Mouse (Mus musculus): ENCODE data around the gene Nkapl. TPM values are rescaled to one million over a fixed set of nuclear protein-coding genes. Genes with fewer than 3 reads are reported as not detected.
A peak's percentile ranks its signal among the peaks of the same experiment; 100 is the strongest.
"Not testable (repeated sequence)": the region's sequence is repeated elsewhere in the genome, so short reads cannot be mapped to it uniquely, and the experiment has no call there.

Nkapl gene
- polyA plus RNA-seq, 1 experiment from 2014 or later, result 2.8 TPM

DNA sequence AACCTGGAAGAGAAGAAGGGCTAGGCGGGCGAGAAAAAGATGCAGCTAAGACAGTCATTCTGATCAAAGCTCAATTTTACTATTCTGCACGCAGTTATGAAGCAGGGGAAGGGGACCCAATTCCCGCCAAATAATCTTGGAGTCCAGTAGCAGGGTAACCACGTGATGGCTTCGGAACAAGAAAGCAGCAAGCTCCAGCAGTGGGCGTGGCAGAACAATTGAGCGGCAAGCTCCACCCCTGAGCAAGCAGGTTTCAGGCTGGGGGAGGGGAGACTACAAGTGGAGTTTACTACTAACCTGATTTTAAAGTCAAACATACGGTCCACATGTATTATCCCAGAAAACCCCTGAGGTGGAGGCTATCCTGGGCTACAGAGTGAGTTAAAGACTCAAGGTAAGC lies 5.8 kb downstream of the Nkapl start:
- 52% methylated on average over 9 of the region's 9 CpGs for WGBS
- not testable (repeated sequence) for H3K27ac ChIP-seq; H3K9me3 ChIP-seq; H3K4me3 ChIP-seq; ATAC-seq (ENCODE audit: insufficient number of reproducible peaks, insufficient read depth, low FRiP score, low TSS enrichment, low read depth); H3K9ac ChIP-seq; H3K4me1 ChIP-seq; H3K4me2 ChIP-seq; H3K36me3 ChIP-seq; H3K27me3 ChIP-seq

DNA sequence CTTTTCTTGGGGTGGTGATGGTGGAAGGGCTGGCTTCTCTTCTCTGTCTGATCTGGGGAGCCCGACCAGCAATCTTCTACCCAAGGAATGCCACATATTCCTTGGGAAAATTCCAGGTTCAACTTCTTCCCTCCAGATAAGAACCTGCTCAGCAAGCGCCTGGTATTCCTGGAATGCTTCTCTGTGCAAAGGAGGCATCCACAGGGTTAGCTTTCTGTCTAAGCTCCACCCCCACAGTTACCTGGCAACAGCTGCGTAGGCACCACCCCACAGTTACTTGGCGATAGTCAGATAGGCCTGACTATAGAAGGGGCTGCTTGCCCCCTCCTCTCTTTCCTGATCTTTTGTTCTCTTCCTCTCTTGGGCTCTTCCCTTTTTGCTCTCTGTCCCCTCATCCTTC lies 12.0 kb downstream of the Nkapl start:
- WGBS, result 12% methylated on average over 4 of the region's 4 CpGs

GRCm38 (mm10) chr13:21454133-21454532 lies 14.2 kb downstream of the Nkapl start:
- Histone ChIP-seq H3K9me3 (no peaks in the 10 kb centered on the region), H3K27me3 (peaks cover 9% of the 10 kb centered on the region; the same call in 1 of the 2 replicates), H3K36me3 (peaks cover 10% of the 10 kb centered on the region; the same call in 1 of the 2 replicates), H3K9ac (no peak overlapping the region), H3K4me2 (0 out of 2 replicates have a peak overlapping the region, but pooled peaks have one; percentile 77), H3K4me3 (no peak overlapping the region), H3K4me1 (peaks cover 11% of the 10 kb centered on the region; the same call in 1 of the 2 replicates), H3K27ac (no peak overlapping the region)
- ATAC-seq (ENCODE audit: insufficient number of reproducible peaks, insufficient read depth, low FRiP score, low TSS enrichment, low read depth), result no peak
- 88% methylated on average over 3 of the region's 3 CpGs for WGBS

More for the DNA sequence above, 12.0 kb downstream of the Nkapl start:
- Histone ChIP-seq H3K9me3 (no peaks in the 10 kb centered on the region), H3K36me3 (peaks cover 5% of the 10 kb centered on the region; the same call in 1 of the 2 replicates), H3K4me1 (peaks cover 11% of the 10 kb centered on the region; the same call in 1 of the 2 replicates), H3K9ac (no peak overlapping the region), H3K27me3 (peaks cover 9% of the 10 kb centered on the region; the same call in 1 of the 2 replicates), H3K4me3 (no peak overlapping the region), H3K27ac (no peak overlapping the region), H3K4me2 (no peak overlapping the region)
- ATAC-seq (ENCODE audit: insufficient number of reproducible peaks, insufficient read depth, low FRiP score, low TSS enrichment, low read depth), result peak; percentile 32; the same call in 1 of the 2 replicates

DNA sequence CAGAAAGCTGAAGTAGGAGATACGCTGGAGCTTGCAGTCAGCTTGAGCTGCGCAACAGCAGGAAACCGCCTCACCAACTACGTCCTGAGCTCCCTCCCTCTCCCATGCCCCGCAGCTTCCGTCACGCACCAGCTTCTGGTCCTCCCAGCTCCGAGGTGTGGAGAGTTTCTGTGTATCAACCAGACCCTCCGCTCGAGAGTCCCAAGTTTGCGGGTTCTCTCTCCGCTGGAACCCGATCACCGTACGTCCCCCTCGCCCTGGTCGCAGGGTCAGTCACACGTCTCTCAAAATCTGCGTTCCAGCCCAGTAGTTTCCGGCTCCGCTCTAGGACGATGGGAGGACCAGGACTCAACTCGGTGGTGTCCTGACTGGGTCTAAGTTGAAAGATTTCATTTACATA lies 14.9 kb downstream of the Nkapl start, which contains the start of gene Zscan26:
TSS of gene Zscan26 (minus strand) at position 282 of the 400 bp plus-strand sequence.
- under 1% methylated on average over 23 of the region's 23 CpGs for WGBS
- peak within 1 kb of the TSS; percentile 83 for H3K9ac ChIP-seq
- peaks cover 11% of the 10 kb centered on the region; the same call in 1 of the 2 replicates for H3K4me1 ChIP-seq
- H3K27me3 ChIP-seq, result peaks cover 9% of the 10 kb centered on the region; the same call in 1 of the 2 replicates
- H3K4me2 ChIP-seq, result peak within 1 kb of the TSS; percentile 77
- peak; percentile 76; the same call in 1 of the 2 replicates for ATAC-seq (ENCODE audit: insufficient number of reproducible peaks, insufficient read depth, low FRiP score, low TSS enrichment, low read depth)
- peaks cover 17% of the 10 kb centered on the region; the same call in 1 of the 2 replicates for H3K36me3 ChIP-seq
- no peaks in the 10 kb centered on the region for H3K9me3 ChIP-seq
- peak within 1 kb of the TSS; percentile 74 for H3K4me3 ChIP-seq
- peak within 1 kb of the TSS; percentile 80 for H3K27ac ChIP-seq

GRCm38 (mm10) chr13:21453042-21453441 lies 15.3 kb downstream of the Nkapl start:
- peak overlapping the region; percentile 74 for H3K4me3 ChIP-seq
- H3K4me1 ChIP-seq, result peaks cover 11% of the 10 kb centered on the region; the same call in 1 of the 2 replicates
- peak overlapping the region; percentile 80 for H3K27ac ChIP-seq
- no peak for ATAC-seq (ENCODE audit: insufficient number of reproducible peaks, insufficient read depth, low FRiP score, low TSS enrichment, low read depth)
- H3K9ac ChIP-seq, result peak overlapping the region; percentile 83
- H3K9me3 ChIP-seq, result no peaks in the 10 kb centered on the region
- WGBS, result 3% methylated on average over 13 of the region's 13 CpGs
- peaks cover 9% of the 10 kb centered on the region; the same call in 1 of the 2 replicates for H3K27me3 ChIP-seq
- H3K36me3 ChIP-seq, result peaks cover 21% of the 10 kb centered on the region
- H3K4me2 ChIP-seq, result peak overlapping the region; percentile 77

GRCm38 (mm10) chr13:21447856-21448614 lies 20.3 kb downstream of the Nkapl start:
- no peak for ATAC-seq (ENCODE audit: insufficient number of reproducible peaks, insufficient read depth, low FRiP score, low TSS enrichment, low read depth)
- Histone ChIP-seq H3K4me3 (no peak overlapping the region), H3K4me1 (peaks cover 11% of the 10 kb centered on the region; the same call in 1 of the 2 replicates), H3K27ac (no peak overlapping the region), H3K36me3 (peaks cover 65% of the 10 kb centered on the region), H3K4me2 (no peak overlapping the region), H3K27me3 (no peaks in the 10 kb centered on the region), H3K9ac (no peak overlapping the region), H3K9me3 (no peaks in the 10 kb centered on the region)
- WGBS, result 75% methylated on average over 16 of the region's 16 CpGs

DNA sequence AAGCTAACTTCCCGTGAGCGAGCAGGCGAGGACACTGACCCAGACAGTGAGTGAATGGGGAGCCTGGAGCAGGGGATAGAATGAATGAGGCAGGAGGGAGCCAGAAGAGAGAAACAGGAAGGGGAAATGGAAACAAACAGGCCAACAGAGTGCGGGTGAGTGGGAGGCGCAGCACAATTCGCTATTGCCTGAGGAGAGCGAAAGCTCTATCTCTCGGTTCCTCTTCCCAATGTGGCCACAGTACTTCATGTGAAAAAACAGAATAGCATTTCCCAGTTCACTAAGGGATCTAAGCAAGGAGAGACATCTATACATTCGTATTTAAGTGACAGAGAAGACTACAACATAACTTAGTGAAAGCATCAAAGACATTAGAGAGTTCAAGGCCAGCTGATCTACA lies 21.5 kb downstream of the Nkapl start:
- Histone ChIP-seq H3K4me2 (no peak overlapping the region), H3K4me3 (no peak overlapping the region), H3K27ac (no peak overlapping the region), H3K4me1 (0 out of 2 replicates have a peak, but pooled peaks cover under 1% of the 10 kb centered on the region), H3K36me3 (peaks cover 68% of the 10 kb centered on the region), H3K9me3 (no peaks in the 10 kb centered on the region), H3K9ac (no peak overlapping the region), H3K27me3 (no peaks in the 10 kb centered on the region)
- 92% methylated on average over 9 of the region's 9 CpGs for WGBS
- no peak for ATAC-seq (ENCODE audit: insufficient number of reproducible peaks, insufficient read depth, low FRiP score, low TSS enrichment, low read depth)

- H3K9ac ChIP-seq, result peak overlapping the region; percentile 80
- H3K4me3 ChIP-seq, result peak overlapping the region; percentile 61
- H3K4me2 ChIP-seq, result peak overlapping the region; percentile 74
- 0 out of 2 replicates have a peak, but pooled peaks cover 4% of the 10 kb centered on the region for H3K4me1 ChIP-seq
- ATAC-seq (ENCODE audit: insufficient number of reproducible peaks, insufficient read depth, low FRiP score, low TSS enrichment, low read depth), result no peak
- peak overlapping the region; percentile 80 for H3K27ac ChIP-seq
- H3K36me3 ChIP-seq, result peaks cover 33% of the 10 kb centered on the region
- no peaks in the 10 kb centered on the region for H3K9me3 ChIP-seq
- H3K27me3 ChIP-seq, result no peaks in the 10 kb centered on the region
- WGBS, result 16% methylated on average over 10 of the region's 10 CpGs
These were observed 27.1 kb downstream of the Nkapl start for GRCm38 (mm10) chr13:21441207-21441572.

DNA sequence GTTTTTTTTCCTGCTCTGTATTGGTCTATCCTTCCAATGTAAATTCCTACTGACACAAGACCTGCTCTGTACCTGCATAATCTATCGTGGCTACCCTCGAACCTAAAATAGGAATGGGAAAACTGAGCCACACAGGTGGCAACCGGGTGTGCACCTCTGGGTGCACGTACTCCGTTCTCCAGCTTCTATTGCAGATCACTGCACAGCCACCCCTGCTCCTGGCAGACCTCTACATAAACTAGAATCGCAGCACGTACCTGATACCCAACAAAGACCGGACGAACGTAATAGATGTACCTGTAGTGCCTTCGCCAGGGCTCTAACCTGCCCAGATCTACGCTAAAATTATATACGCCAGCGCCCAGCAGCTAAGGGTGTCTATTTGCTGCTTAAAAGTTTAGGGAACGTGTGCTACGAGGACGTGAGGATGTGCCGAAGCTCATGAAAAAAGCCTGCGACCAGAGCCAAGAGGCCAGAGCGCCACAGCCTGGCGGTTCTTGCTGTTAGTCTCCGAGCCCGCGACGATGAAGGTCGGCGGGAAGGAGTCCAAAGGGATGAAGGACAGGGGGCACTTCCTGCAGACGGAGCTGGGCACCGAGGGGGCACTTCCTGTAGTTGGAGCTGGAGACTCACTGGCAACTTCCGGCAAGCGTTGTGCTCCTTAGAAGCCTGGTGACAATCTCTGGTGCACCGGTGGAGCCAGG lies 27.7 kb downstream of the Nkapl start, which contains the start of gene Pgbd1:
TSS of gene Pgbd1 (minus strand) at position 556 of the 704 bp plus-strand sequence.
- Histone ChIP-seq H3K4me1 (0 out of 2 replicates have a peak, but pooled peaks cover 4% of the 10 kb centered on the region), H3K4me2 (peak within 1 kb of the TSS; percentile 74), H3K36me3 (peaks cover 29% of the 10 kb centered on the region), H3K9ac (peak within 1 kb of the TSS; percentile 80), H3K9me3 (no peaks in the 10 kb centered on the region), H3K4me3 (peak within 1 kb of the TSS; percentile 61), H3K27ac (peak within 1 kb of the TSS; percentile 80), H3K27me3 (no peaks in the 10 kb centered on the region)
- under 1% methylated on average over 32 of the region's 32 CpGs for WGBS
- ATAC-seq (ENCODE audit: insufficient number of reproducible peaks, insufficient read depth, low FRiP score, low TSS enrichment, low read depth), result peak; percentile 62

DNA sequence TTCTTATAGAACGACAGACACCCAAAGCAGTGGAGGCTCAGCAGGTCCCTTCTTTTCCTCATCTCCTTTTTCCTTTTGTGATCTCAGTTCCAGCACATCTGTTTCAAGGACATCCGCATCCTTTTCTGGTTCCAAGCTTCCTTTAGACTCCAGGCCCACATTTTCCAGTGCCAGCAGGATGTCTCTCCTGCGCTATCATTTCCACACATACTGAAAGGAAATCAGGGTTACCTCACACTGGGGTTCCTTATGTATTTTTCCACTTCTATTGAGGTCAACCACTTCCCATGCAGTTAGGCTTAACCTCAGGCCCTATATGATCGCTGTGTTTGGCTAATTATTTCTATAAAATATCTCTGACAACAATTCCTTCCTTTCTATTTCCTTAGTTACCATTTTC lies 32.8 kb downstream of the Nkapl start:
- Histone ChIP-seq H3K27ac (no peak overlapping the region), H3K4me2 (no peak overlapping the region), H3K4me3 (no peak overlapping the region), H3K4me1 (no peaks in the 10 kb centered on the region), H3K9me3 (no peaks in the 10 kb centered on the region), H3K36me3 (no peaks in the 10 kb centered on the region), H3K27me3 (no peaks in the 10 kb centered on the region), H3K9ac (no peak overlapping the region)
- 91% methylated on average over 4 of the region's 4 CpGs for WGBS
- ATAC-seq (ENCODE audit: insufficient number of reproducible peaks, insufficient read depth, low FRiP score, low TSS enrichment, low read depth), result no peak

DNA sequence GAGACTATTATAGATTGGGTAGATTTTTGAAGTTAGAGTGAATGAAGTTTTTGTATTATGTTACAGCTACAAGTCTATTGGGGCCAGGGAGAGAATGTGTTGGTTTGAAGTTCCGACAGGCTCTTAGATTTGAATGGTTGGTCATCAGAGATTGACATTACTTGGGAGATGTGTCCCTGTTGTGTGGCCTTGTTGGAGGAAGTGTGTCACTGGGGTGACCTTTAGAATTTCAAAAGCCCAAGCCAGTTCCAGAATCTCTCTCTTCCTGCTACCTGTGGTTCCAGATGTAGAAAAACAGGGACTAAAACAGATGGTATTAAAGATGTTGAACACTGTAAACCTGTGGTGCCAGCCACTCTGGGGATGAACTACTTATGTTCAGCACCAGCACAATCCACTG lies 40.7 kb downstream of the Nkapl start:
- Histone ChIP-seq H3K4me2 (no peak overlapping the region), H3K36me3 (no peaks in the 10 kb centered on the region), H3K4me1 (no peaks in the 10 kb centered on the region), H3K27ac (no peak overlapping the region), H3K9me3 (no peaks in the 10 kb centered on the region), H3K4me3 (no peak overlapping the region), H3K9ac (no peak overlapping the region), H3K27me3 (no peaks in the 10 kb centered on the region)
- WGBS, result 98% methylated on average over 1 of the region's 1 CpGs
- no peak for ATAC-seq (ENCODE audit: insufficient number of reproducible peaks, insufficient read depth, low FRiP score, low TSS enrichment, low read depth)
